In genomic region chr17:78400130-78400840, GRCm38 (mm10) we compare ENCODE assay signal across 9 mouse cellular contexts. TPM values are rescaled to one million over a fixed set of nuclear protein-coding genes. Genes with fewer than 3 reads are reported as not detected.
DNase-seq lines count a peak whose midpoint lies in the region; ATAC-seq lines count a peak whose summit lies in the region.
"Had no signal": no experiment of that assay in that cellular context is flagged by ENCODE, and none has a peak within 500 bp of the region (broad histone marks: within the 10 kb centered on the region; RNA-seq: fewer than 3 reads in every experiment).

No protein-coding gene starts in this region.

- peaks cover 26% of the 10 kb centered on the region for H3K36me3 ChIP-seq in embryonic facial prominence, embryonic 14.5 days (ENCODE audit: control insufficient read depth, insufficient read depth, low read length)
- H3K36me3 ChIP-seq in embryonic facial prominence, embryonic 10.5 days (replicated peaks): peaks cover 48% of the 10 kb centered on the region
- peaks cover 7% of the 10 kb centered on the region; the same call in 1 of the 2 replicates for H3K36me3 ChIP-seq in liver, embryonic 11.5 days (ENCODE audit: control insufficient read depth, insufficient read depth, low read length)

- ATAC-seq in embryonic facial prominence, embryonic 14.5 days (ENCODE audit: low read depth): peak; percentile 63; the same call in 1 of the 2 replicates
- peak; percentile 84 for ATAC-seq in liver, embryonic 11.5 days (replicated peaks; ENCODE audit: low FRiP score)

- H3K9ac ChIP-seq in embryonic facial prominence, embryonic 14.5 days (ENCODE audit: low read depth, low read length): no peak overlapping the region; the same call in 1 of the 2 replicates
- no peak overlapping the region for H3K9ac ChIP-seq in liver, embryonic 11.5 days (ENCODE audit: low read depth, low read length)
- H3K9ac ChIP-seq: embryonic facial prominence, embryonic 13.5 days had no signal

- H3K4me1 ChIP-seq in embryonic facial prominence, embryonic 14.5 days (ENCODE audit: control insufficient read depth, insufficient read depth, low read length): no peaks in the 10 kb centered on the region
- H3K4me1 ChIP-seq in embryonic facial prominence, embryonic 10.5 days: peaks cover 15% of the 10 kb centered on the region
- peaks cover 3% of the 10 kb centered on the region; the same call in 1 of the 2 replicates for H3K4me1 ChIP-seq in liver, embryonic 11.5 days (replicated peaks; ENCODE audit: control insufficient read depth, insufficient read depth, low read length)
- H3K4me1 ChIP-seq: embryonic facial prominence, embryonic 13.5 days had no signal

- DNase-seq in embryonic facial prominence, embryonic 14.5 days (ENCODE audit: low spot score): peak; percentile 43
- DNase-seq in embryonic facial prominence, embryonic 10.5 days (ENCODE audit: low spot score): no peak
- DNase-seq in lung, postnatal 36 days: peak; percentile 28
- no peak for DNase-seq in lung, postnatal 4 days
- DNase-seq in liver, embryonic 11.5 days (ENCODE audit: low spot score): no peak
- DNase-seq in thymus, postnatal 14 days: peak; percentile 59
- no peak for DNase-seq in ovary, postnatal 14 days (ENCODE audit: low spot score)
- no peak for DNase-seq in adrenal gland, adult 8-10 months

- WGBS in embryonic facial prominence, embryonic 14.5 days: 75% methylated on average over 12 of the region's 12 CpGs
- 87% methylated on average over 12 of the region's 12 CpGs for WGBS in embryonic facial prominence, embryonic 10.5 days
- WGBS in liver, embryonic 11.5 days: 78% methylated on average over 12 of the region's 12 CpGs

- H3K27ac ChIP-seq in embryonic facial prominence, embryonic 14.5 days (replicated peaks; ENCODE audit: low read depth, low read length): no peak overlapping the region
- no peak overlapping the region for H3K27ac ChIP-seq in embryonic facial prominence, embryonic 10.5 days (replicated peaks)
- H3K27ac ChIP-seq in liver, embryonic 11.5 days (ENCODE audit: low read depth, low read length): peak overlapping the region; percentile 37; the same call in 1 of the 2 replicates
- H3K27ac ChIP-seq: embryonic facial prominence, embryonic 13.5 days had no signal

- H3K9me3 ChIP-seq in embryonic facial prominence, embryonic 14.5 days (ENCODE audit: control insufficient read depth, low read length): no peaks in the 10 kb centered on the region
- no peaks in the 10 kb centered on the region for H3K9me3 ChIP-seq in embryonic facial prominence, embryonic 10.5 days
- no peaks in the 10 kb centered on the region for H3K9me3 ChIP-seq in liver, embryonic 11.5 days (ENCODE audit: control insufficient read depth, low read length)
- H3K9me3 ChIP-seq: embryonic facial prominence, embryonic 13.5 days had no signal

- no peaks in the 10 kb centered on the region for H3K27me3 ChIP-seq in embryonic facial prominence, embryonic 14.5 days (replicated peaks; ENCODE audit: control insufficient read depth, insufficient read depth, low read length)
- H3K27me3 ChIP-seq in embryonic facial prominence, embryonic 10.5 days (replicated peaks; ENCODE audit: low read depth, poor library complexity, severe bottlenecking): no peaks in the 10 kb centered on the region
- no peaks in the 10 kb centered on the region for H3K27me3 ChIP-seq in liver, embryonic 11.5 days (replicated peaks; ENCODE audit: control insufficient read depth, insufficient read depth, low read length)
- H3K27me3 ChIP-seq: embryonic facial prominence, embryonic 13.5 days had no signal

- H3K4me2 ChIP-seq in embryonic facial prominence, embryonic 14.5 days (ENCODE audit: low read depth, low read length): no peak overlapping the region
- no peak overlapping the region for H3K4me2 ChIP-seq in liver, embryonic 11.5 days
- H3K4me2 ChIP-seq: embryonic facial prominence, embryonic 13.5 days had no signal

- no peak overlapping the region for H3K4me3 ChIP-seq in embryonic facial prominence, embryonic 14.5 days (ENCODE audit: low read depth, low read length)
- H3K4me3 ChIP-seq in embryonic facial prominence, embryonic 10.5 days: no peak overlapping the region
- no peak overlapping the region for H3K4me3 ChIP-seq in liver, embryonic 11.5 days (ENCODE audit: low read depth, low read length)
- H3K4me3 ChIP-seq: embryonic facial prominence, embryonic 13.5 days had no signal

RNA-seq across cellular contexts. Expression of gene Fez2, which starts 17.7 kb away (rescaled TPM):
- polyA plus RNA-seq in embryonic facial prominence, embryonic 14.5 days (2014; fragmentation: Nextera tagmentation; extraction: Ambion mirVana): 43.2 and 54.0 TPM in 2 replicates
- polyA plus RNA-seq in embryonic facial prominence, embryonic 10.5 days (2016; fragmentation: Nextera tagmentation; extraction: Ambion mirVana): 34.8 and 36.6 TPM in 2 replicates
- polyA plus RNA-seq in liver, embryonic 11.5 days (2014; fragmentation: Nextera tagmentation; extraction: Ambion mirVana): 30.9 and 33.3 TPM in 2 replicates
- total RNA-seq in adrenal gland, adult 8-10 months (2022): 10 to 100 TPM; 56.4 to 85.3 (median 72.8) TPM

Comparison
In these comparisons a context has a peak if more than half of its experiments do, and no peak if none do; other contexts are left out.
1. DNase-seq: peak in embryonic facial prominence, embryonic 14.5 days (single experiment), lung, postnatal 36 days (single experiment) and thymus, postnatal 14 days (single experiment); none in embryonic facial prominence, embryonic 10.5 days (single experiment), lung, postnatal 4 days (0 of 2), liver, embryonic 11.5 days (single experiment), ovary, postnatal 14 days (single experiment) and adrenal gland, adult 8-10 months (single experiment).